10 mouse cellular contexts compared by ENCODE assay signal in the genomic region with DNA sequence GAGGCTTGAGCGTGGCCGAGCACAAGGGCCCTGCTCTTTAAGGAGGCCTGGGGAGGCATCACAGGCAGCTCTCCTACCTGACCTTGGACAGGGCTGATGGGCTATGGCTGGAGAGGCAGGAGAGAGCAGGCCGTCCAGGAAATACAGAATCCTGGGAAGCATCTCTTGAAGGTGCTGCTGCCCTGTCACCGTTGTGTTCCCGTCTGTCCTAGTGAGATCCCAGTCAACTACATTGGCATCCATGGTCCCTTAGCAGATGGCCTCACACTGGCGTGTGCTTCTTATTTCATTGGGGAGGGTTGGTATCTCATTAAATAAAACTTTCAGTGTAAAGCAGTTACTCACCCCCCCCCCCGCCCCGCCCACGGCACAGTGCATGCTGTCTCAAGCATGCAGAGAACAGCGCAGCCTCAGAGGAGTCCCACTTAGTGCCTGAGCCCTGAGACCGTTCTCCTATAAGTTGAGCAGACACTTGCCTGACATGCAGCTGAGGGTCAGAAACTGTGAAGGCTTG.
"Had no signal": no experiment of that assay in that cellular context is flagged by ENCODE, and none has a peak within 500 bp of the region (broad histone marks: within the 10 kb centered on the region; RNA-seq: fewer than 3 reads in every experiment).

No protein-coding gene starts in this region.

- H3K27ac ChIP-seq: layer of hippocampus, adult 2 months; limb, embryonic 13.5 days; liver, embryonic 14.5 days; midbrain, embryonic 13.5 days; stomach, postnatal 0 days had no signal

- H3K36me3 ChIP-seq: limb, embryonic 13.5 days; midbrain, embryonic 13.5 days had no signal

- H3K9me3 ChIP-seq: limb, embryonic 13.5 days; midbrain, embryonic 13.5 days had no signal

- H3K4me3 ChIP-seq: layer of hippocampus, adult 2 months; limb, embryonic 13.5 days; midbrain, embryonic 13.5 days had no signal

- H3K27me3 ChIP-seq: limb, embryonic 13.5 days; midbrain, embryonic 13.5 days had no signal

- H3K9ac ChIP-seq: limb, embryonic 13.5 days; liver, embryonic 14.5 days; midbrain, embryonic 13.5 days had no signal

- DNase-seq: kidney, postnatal 4 days; lung, adult 18-20 months; right cerebral cortex, postnatal 25 days; thymus, adult 18-20 months; thymus, postnatal 14 days had no signal

- ATAC-seq: midbrain, embryonic 13.5 days had no signal

- H3K4me2 ChIP-seq: limb, embryonic 13.5 days; midbrain, embryonic 13.5 days had no signal
